Mouse (Mus musculus): ENCODE data around the gene Gm6588.

The Gm6588 gene

DNA sequence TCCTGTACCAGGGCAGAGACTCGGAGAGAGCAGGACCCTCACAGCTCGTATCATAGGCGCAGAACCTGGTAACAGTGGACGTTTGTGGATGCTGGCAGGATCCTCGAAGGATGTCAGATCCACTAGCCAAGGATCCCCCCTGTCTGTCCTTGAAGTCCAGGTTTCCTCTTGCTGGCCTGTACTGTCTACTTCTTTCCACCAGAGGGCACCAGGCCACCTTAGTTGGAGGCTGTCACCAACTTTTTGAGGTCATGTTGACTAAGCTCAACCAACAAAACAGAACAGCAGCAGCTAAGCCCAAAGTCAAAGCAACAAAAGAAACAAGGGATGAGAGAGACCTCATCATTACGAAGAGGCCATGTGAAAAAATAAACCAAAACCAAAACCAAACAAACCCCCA, 20.9 kb downstream of the Gm6588 start:
- peak; percentile 39 to 73 for DNase-seq (ENCODE audit: low spot score in 2 of 2)

DNA sequence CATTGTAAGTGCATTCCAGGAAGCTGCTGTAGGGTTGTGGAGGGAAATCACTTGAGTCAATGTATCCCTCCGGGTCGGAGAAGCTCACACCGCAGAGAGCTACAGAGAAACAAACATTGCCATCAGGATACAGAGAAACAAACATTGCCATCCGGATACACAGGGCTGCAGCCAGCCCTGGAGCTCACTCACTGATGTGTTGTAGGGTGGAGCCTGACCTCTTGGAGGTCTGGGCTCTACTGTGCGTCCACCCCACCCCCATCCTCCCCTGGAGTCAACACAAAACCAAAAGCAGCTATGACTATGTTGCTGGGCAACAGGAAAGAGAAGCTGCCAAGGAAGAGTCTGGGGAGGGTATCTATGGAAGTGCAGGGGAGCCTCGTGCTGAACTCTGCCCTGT, 24.2 kb downstream of the Gm6588 start:
- DNase-seq (ENCODE audit: low spot score in 2 of 2), result no peak

DNA sequence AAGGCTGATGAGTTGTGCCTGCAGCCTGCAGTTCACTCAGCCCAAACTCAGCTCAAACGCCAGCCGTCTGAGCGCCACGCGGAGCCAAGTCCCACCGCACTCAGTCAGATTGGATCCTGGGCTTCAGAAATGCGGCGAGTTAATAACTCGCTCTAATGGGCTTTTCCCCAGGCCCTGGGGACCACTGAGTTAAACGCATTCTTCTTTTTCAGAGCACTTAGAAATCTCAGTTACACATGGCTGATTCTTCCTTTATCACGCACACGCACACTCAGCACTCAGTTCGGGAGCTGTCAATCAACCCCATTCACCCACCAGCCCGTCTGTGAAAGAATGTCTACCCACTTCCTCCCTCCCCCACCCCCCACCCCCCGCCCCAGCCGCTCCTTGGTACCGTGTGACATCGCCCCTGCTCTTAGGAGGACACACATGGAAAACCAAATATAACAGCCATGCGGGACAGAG, 32.8 kb downstream of the Gm6588 start:
- no peak for DNase-seq (ENCODE audit: low spot score in 2 of 2)

DNA sequence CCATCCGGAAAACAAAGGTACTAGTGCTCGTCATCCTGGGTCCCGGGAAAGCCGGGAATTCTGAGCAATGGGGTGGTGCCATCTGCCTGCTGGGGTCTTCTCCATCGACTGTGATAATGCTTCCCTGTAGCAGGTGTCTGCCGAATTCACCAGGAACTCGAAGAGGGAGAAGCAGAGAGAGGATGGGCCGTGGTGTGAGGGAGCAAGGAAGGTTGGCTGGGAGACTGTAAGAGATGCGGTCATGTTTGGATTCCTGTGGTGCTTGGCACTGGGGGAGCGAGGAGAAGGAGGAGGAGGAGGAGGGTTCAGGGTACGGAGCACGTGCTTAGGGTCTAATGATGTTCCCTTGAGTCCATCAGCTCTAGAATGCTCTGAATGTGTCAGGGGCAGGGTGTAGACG, 33.3 kb downstream of the Gm6588 start:
- no peak for DNase-seq (ENCODE audit: low spot score in 2 of 2)

DNA sequence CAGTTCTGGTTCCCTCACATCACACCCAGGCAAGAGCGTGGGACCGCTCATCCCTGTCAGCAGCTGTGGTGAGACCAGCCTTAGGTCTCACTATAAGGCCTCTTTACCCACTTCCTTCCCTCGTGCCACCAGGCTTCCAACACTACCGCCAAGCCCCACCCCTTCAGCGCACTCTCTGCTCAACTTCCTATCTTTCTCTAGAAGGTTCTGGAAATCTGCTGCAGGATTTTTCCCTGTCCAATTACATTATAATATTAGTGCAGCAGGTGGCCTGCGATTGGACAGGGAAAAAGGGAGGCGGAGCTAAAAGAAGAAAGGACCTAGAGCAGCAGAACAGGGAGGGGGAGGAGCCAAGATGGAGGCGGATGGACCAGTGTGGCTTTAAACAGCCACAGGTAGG, 33.8 kb downstream of the Gm6588 start:
- no peak for DNase-seq (ENCODE audit: low spot score in 2 of 2)

DNA sequence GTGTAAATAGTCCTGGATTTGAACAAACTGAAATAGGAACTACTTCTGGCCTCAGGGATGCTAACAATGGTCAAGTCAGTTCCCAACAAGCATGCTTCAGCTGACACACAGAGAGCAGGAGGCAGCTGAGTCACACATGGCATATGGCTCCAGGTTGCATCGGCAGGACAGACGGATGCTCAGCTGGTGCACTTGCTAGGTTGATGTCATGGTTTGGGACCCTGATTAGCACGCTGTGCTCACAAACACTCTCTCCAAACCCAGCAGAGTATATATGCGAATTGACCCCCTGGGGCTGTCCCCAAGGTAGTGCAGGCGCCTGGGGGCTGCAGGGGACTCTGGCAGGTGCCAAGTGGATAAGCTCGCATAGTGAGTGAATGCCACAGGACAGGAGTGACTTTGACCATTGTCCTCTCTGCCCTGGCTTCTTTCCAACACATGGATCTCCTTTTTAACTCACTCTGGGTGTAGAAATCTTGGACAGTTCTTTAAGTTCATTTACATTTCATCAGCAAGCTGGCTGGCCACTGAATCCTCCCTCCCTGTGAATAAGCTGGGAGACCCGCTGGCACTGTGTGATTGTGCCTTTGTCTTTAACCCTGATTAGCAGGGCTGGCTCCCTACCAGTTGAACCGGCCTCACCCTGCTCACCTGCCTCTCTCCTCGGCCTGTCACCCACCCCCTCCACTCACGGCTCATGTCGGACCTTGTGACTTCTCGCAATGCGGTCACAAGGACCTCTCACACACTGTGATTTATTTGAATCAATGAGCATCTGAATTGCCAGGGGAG, 35.9 kb downstream of the Gm6588 start:
- DNase-seq (ENCODE audit: low spot score in 2 of 2), result no peak

DNA sequence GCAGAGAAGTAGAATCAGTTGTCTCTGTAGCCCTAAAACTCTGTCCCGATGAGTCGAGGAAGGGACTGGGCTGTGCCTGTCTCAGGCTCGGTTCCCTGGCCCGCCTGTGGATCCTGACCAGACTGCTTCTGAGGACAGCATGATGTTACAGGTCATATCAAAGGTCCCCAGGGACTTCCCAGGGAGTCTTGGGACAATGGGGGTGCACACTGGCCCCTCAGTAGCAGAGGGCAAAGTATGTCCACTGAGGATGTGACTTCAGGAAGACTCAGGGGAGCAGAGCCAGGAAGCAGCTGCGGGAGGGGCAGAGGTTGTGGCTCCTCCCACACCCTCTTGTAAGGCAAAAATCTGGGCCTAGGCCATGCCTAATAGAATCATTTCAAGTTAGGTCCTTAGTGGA, 37.2 kb downstream of the Gm6588 start:
- no peak for DNase-seq (ENCODE audit: low spot score in 2 of 2)

DNA sequence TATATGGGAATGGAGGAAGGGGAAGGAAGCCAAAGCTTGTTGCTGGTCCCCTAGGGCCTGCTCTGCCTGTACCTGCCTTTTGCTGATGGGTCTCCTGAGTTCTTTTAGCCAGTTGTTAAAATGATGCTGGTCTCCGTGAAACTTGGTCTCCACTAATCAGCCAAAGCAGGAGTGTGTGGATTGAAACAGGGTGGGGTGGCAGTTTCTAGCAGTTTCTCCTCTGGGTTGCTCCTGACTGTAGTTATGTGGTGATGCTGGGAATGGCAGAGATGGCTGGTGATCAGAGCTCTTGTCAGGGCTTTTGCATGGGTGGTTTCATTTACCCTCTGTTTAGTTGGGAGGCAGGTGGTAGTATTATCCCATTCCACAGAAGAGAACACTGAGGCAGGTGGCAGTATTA, 38.3 kb downstream of the Gm6588 start:
- DNase-seq (ENCODE audit: low spot score in 2 of 2), result no peak

DNA sequence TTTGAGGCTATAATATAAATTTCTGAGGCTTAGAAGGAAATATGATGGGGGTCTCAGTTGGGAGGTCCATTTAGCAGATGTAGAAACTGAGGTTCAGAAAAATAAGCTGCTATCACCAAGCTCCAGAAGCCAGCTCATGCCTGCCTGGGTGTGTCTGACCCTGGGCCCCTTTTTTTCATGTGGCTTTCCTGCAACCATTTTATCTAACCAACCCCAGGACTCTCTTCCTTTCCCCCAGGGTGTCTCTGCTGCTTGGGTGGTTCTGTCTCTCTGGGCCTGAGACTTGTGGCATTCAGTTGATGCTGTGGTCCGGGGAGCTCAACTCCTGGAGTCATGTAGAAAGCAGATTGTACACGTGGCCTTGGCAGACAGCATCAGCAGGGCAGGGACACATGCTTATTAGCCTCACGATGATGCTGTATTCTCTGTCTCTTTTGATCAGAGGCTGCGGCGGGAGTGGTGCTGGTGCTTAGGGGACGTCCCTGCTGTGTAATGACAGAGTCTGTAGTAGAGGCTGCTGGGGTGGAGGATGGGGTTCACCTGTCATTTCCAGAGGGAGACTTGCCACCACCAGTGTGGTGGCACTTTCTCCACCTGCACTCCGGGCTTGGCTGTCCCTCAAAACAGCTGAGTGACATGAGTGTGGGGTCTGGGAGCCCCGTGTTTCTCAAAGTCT, 39.0 kb downstream of the Gm6588 start:
- DNase-seq (ENCODE audit: low spot score in 2 of 2), result no peak

DNA sequence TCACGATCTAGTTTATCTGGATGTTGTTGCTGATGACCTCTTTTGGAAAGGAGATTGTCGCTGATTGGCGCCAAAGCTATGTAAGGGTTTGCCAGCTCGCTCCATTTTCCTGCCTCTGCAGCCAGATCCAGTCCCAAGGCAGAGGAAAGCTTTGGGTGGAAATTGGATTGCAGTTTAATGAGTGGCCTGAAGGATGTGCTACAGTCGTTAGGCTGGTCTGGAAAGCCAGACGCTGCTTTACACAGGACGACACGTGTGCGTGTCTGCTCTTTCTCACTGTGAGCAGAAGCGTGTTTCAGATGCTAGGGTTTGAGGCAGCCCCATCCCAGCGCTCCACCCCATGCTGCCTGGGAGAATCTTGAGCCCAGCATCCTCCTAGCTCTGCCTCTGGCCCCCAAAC, 42.3 kb downstream of the Gm6588 start:
- DNase-seq (ENCODE audit: low spot score in 2 of 2), result no peak

DNA sequence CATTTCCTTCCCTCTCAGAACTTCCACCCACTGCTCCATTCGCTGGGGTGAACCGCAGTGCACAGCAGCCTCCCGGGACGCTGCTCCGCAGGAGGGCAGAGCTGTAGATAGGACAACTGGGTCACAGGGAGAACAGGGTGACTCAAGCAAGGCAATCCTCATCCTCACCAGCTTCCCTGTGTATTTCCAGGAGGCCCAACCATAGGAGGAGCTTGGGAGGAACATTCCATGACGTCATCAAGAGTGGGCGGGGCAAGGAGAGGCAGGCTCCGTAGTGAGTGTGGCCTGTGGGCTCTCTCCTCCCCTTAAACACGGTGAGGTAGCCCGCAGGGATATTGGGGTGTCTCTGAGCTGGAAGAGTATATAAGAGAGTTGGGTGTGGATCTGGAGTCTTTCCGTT, 44.3 kb downstream of the Gm6588 start:
- DNase-seq (ENCODE audit: low spot score in 2 of 2), result peak; percentile 57 to 66

DNA sequence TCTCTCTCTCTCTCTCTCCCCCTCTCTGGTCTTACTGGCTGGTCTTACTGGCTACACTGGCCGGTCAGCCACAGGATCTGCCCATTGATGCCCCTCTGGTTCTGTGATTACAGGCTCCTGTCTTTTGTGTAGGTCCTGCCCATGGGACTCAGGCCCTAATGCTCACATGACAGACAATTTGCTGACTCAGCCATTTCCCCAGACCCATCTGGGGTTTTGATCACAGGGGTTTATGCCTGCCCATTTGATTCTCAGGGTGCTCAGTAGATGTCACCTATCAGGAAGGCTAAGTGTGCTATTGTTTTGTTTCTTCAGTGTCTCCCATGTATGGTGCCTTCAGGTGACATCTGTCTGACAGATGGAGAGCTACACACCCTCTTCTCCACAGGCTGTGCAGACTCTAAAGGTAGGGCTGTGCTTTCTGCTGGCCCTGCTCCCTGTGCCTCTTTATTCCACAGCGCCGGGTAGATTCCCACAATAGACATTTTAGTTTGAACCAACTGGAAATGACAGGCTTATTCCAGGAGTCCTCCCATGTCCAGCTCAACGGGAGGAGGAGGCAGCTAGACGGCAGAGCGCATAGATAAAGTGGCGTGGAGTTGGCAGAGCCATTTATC, 47.6 kb downstream of the Gm6588 start:
- DNase-seq (ENCODE audit: low spot score in 2 of 2), result no peak

DNA sequence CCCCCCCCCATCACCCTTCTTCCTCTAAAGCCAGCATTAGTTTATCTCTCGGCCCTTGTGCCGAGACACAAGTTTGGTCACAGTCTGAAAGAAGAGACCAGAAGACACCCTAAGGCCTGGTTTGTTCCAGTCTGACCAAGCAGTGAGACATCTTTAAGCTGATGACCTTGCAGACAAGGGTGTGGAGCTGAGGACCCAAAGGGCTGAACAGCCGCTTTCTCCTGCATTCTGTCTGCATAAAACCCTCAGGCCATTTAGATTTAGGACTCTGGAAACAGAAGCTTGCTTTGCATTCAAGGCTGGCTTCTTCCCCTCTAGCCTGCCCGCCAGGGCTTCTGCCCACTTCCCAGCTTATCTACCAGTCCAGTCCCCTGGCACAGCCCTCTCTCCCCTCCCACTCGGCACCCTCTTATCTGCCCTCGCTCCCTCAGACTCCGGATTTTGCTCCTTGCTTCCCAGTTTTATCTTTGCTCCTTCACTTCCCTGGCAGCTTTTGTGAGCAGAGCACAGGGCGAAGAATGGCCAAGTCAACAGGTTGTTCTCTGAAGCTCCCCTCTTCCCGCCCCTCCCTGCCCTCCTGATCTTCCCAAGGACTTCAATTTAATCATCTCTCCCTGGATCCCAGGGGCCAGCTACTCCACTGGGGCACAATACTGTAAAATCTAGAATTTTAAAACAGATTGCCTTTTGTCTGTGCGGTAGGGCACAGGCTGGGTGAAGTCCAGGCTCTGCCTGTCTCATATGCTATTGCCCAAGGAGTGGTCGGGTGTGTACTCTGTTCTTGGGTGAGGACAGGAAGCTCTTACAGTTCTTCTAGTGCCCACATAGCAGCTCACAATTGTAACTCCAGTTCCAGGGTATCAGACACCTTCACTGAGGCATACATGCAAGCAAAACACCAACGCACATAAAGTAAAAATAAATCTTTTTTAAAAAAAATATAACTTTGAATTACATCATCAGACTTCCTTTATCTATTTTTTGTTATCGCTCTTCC, 50.0 kb downstream of the Gm6588 start:
- no peak for DNase-seq (ENCODE audit: low spot score in 2 of 2)

DNA sequence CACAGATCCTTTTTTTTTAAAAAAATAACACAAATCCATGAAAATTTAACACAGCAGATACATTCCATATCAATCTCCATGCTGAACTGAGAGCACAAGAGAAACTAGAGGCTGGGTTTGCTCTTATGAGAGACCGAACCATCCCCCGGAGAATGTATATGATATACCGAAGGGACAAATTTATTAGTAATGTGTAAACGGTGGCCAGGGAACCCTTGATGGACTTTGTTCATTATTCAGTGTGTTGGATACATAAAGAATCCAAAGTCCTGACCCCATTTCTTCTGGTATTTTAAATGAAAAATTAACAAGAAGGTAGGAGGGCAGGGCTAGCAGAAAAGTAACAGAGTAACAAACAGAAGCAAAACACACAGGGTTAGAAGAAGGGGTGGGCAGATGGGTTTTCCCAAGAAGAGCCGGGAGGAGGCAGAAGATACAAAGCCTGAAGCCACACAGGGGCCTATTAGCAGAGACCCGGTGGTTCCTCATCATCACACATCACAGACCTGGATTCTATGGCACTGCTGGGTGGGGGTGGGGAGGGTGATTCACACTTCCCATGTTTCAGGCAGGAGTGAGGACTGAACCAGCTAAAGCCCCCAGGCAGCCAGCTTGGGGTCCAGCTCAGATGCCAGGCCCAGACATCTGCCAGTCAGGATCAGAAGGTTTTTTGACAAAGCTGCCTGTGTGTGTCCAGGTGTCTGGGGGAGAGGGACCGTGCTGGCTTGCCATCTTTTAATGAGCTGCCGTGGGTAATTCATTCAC, 50.9 kb downstream of the Gm6588 start:
- no peak for DNase-seq (ENCODE audit: low spot score in 2 of 2)
